Mouse (Mus musculus): ENCODE results near the gene Zkscan16.
A peak's percentile ranks its signal among the peaks of the same experiment; 100 is the strongest.

Gene Zkscan16

GRCm38 (mm10) chr4:58941638-58942037 is 1.8 kb upstream of the Zkscan16 start:
- DNase-seq, result no peak

GRCm38 (mm10) chr4:58942942-58943341 is 486 bp upstream of the Zkscan16 start:
- DNase-seq, result no peak

GRCm38 (mm10) chr4:58944206-58944553 is 752 bp downstream of the Zkscan16 start:
- DNase-seq, result no peak

- DNase-seq, result no peak
Measured at GRCm38 (mm10) chr4:58944695-58945094, 1.3 kb downstream of the Zkscan16 start.

GRCm38 (mm10) chr4:58948391-58948790 is 5.0 kb downstream of the Zkscan16 start:
- DNase-seq, result no peak

- no peak for DNase-seq
Measured at GRCm38 (mm10) chr4:58952630-58953029, 9.2 kb downstream of the Zkscan16 start.

- DNase-seq, result no peak
Measured at GRCm38 (mm10) chr4:58961719-58962118, 18.3 kb downstream of the Zkscan16 start.

GRCm38 (mm10) chr4:58963271-58963670 is 19.8 kb downstream of the Zkscan16 start:
- no peak for DNase-seq

- no peak for DNase-seq
Measured at GRCm38 (mm10) chr4:58965136-58965535, 21.7 kb downstream of the Zkscan16 start.

GRCm38 (mm10) chr4:58970678-58971077 is 27.2 kb downstream of the Zkscan16 start:
- DNase-seq, result peak in 1 of 2 experiments; percentile 8

- DNase-seq, result no peak
Measured at GRCm38 (mm10) chr4:58975711-58976110, 32.3 kb downstream of the Zkscan16 start.

GRCm38 (mm10) chr4:58981421-58981820 is 38.0 kb downstream of the Zkscan16 start:
- no peak for DNase-seq

GRCm38 (mm10) chr4:58982806-58983205 is 39.4 kb downstream of the Zkscan16 start:
- DNase-seq, result no peak

- DNase-seq, result peak; percentile 88 to 89
Measured at GRCm38 (mm10) chr4:58985157-58985648, 41.8 kb downstream of the Zkscan16 start.

GRCm38 (mm10) chr4:58986540-58987190 is 43.2 kb downstream of the Zkscan16 start, which contains the start of gene Ptgr1:
TSS of gene Ptgr1 (minus strand) at chr4:58987119.
- peak; percentile 85 to 91 for DNase-seq

- peak in 1 of 2 experiments; percentile 23 for DNase-seq
Measured at GRCm38 (mm10) chr4:58989303-58989898, 46.0 kb downstream of the Zkscan16 start.

GRCm38 (mm10) chr4:58990609-58991434 is 47.4 kb downstream of the Zkscan16 start:
- no peak for DNase-seq

GRCm38 (mm10) chr4:58992195-58992594 is 48.8 kb downstream of the Zkscan16 start:
- DNase-seq, result no peak

GRCm38 (mm10) chr4:58994762-58995161 is 51.3 kb downstream of the Zkscan16 start, which contains the start of gene Dnajc25:
TSS of gene Dnajc25 (plus strand) at chr4:58995062.
- DNase-seq, result no peak

GRCm38 (mm10) chr4:58995251-58995693 is 51.8 kb downstream of the Zkscan16 start:
- DNase-seq, result no peak

- peak in 1 of 2 experiments; percentile 40 for DNase-seq
Measured at GRCm38 (mm10) chr4:58997081-58997480, 53.7 kb downstream of the Zkscan16 start.

GRCm38 (mm10) chr4:58998688-58999087 is 55.3 kb downstream of the Zkscan16 start:
- no peak for DNase-seq

GRCm38 (mm10) chr4:58999686-59000085 is 56.3 kb downstream of the Zkscan16 start:
- peak; percentile 84 to 89 for DNase-seq

Measured in cerebellum, postnatal 10 days (tissue).